ENCODE assay signal across 15 mouse cellular contexts in the genomic region with DNA sequence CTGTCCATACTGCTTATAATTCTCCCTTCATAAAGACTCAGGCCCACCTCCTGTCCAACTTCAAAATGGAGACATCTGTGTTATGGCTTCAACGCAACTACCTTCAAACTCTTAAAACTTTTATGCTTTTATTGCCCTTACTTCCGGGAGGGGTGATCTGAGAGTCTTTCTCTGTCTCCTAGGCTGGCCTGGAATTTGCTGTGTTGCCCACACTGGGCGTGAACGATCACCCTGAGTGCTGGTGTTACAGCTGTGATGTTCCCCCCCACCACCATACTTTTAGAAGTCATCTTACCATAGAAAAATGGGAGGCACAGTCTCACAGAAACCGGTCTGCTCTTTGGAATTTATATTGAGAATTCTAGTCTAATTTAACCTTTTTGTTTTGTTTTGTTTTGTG.
"Had no signal": no experiment of that assay in that cellular context is flagged by ENCODE, and none has a peak within 500 bp of the region (broad histone marks: within the 10 kb centered on the region; RNA-seq: fewer than 3 reads in every experiment).

No protein-coding gene starts in this region.

- H3K36me3 ChIP-seq: midbrain, embryonic 15.5 days had no signal

- DNase-seq: lung, adult 18-20 months; lung, embryonic 14.5 days; lung, postnatal 10 days; lung, postnatal 4 days; right cerebral cortex, postnatal 14 days; thymus, adult 2 months; thymus, postnatal 14 days; thymus, postnatal 36 days had no signal

- H3K4me3 ChIP-seq: megakaryocyte, embryonic 14.5 days; midbrain, embryonic 13.5 days; midbrain, embryonic 15.5 days; neural tube, embryonic 12.5 days; stomach, embryonic 15.5 days had no signal

- H3K9me3 ChIP-seq: megakaryocyte, embryonic 14.5 days; midbrain, embryonic 15.5 days; neural tube, embryonic 12.5 days; stomach, embryonic 15.5 days had no signal

- H3K27me3 ChIP-seq: megakaryocyte, embryonic 14.5 days; midbrain, embryonic 13.5 days; midbrain, embryonic 15.5 days; neural tube, embryonic 12.5 days; stomach, embryonic 15.5 days had no signal

- ATAC-seq: midbrain, embryonic 13.5 days; midbrain, embryonic 15.5 days had no signal

- H3K4me2 ChIP-seq: lung, embryonic 14.5 days; midbrain, embryonic 11.5 days; midbrain, embryonic 13.5 days; midbrain, embryonic 15.5 days; neural tube, embryonic 12.5 days; stomach, embryonic 15.5 days had no signal

- H3K27ac ChIP-seq: midbrain, embryonic 13.5 days; midbrain, embryonic 15.5 days; neural tube, embryonic 12.5 days; stomach, embryonic 15.5 days; stomach, postnatal 0 days had no signal

- H3K9ac ChIP-seq: lung, embryonic 14.5 days; midbrain, embryonic 13.5 days; midbrain, embryonic 15.5 days; neural tube, embryonic 12.5 days; stomach, embryonic 15.5 days had no signal

- H3K4me1 ChIP-seq: midbrain, embryonic 13.5 days; midbrain, embryonic 15.5 days; neural tube, embryonic 12.5 days; stomach, embryonic 15.5 days had no signal
